Mouse (Mus musculus) liver, embryonic 12.5 days (tissue): Measurements from ENCODE around the gene Hist1h3e. TPM values are rescaled to one million over a fixed set of nuclear protein-coding genes. Genes with fewer than 3 reads are reported as not detected.
"Not testable (repeated sequence)": the region's sequence is repeated elsewhere in the genome, so short reads cannot be mapped to it uniquely, and the experiment has no call there.

Source experiments
- ATAC-seq: fragments of 200-750 bp; cut with Nextera tagmentation; 2 replicates; pipeline ENCODE4 v1.8.0; 2017; ENCODE audit warnings: moderate number of reproducible peaks, mild to moderate bottlenecking, moderate library complexity
- H3K27ac ChIP-seq: fragments of 300-500 bp; sonication (generic); 2 replicates; pipeline ENCODE4 v1.5.1; 2016; ENCODE audit warnings: mild to moderate bottlenecking
- H3K27me3 ChIP-seq: fragments of 300-500 bp; sonication (generic); replicated peaks from 2 replicates; pipeline ENCODE4 v1.6.1; 2016; ENCODE audit warnings: mild to moderate bottlenecking, moderate library complexity
- H3K36me3 ChIP-seq: fragments of 300-500 bp; sonication (generic); 2 replicates; pipeline ENCODE4 v1.6.1; 2016; ENCODE audit warnings: mild to moderate bottlenecking, moderate library complexity
- H3K4me1 ChIP-seq: fragments of 300-500 bp; sonication (generic); 2 replicates; pipeline ENCODE4 v1.6.1; 2016
- H3K4me2 ChIP-seq: fragments of 300-500 bp; sonication (generic); 2 replicates; pipeline ENCODE4 v1.6.1; 2016; ENCODE audit warnings: mild to moderate bottlenecking, moderate library complexity
- H3K4me3 ChIP-seq: fragments of 300-500 bp; sonication (generic); 2 replicates; pipeline ENCODE4 v1.5.1; 2016; ENCODE audit warnings: mild to moderate bottlenecking, moderate library complexity
- H3K9ac ChIP-seq: fragments of 300-500 bp; sonication (generic); 2 replicates; pipeline ENCODE4 v1.6.1; 2016; ENCODE audit warnings: mild to moderate bottlenecking, moderate library complexity
- H3K9me3 ChIP-seq: fragments of 300-500 bp; sonication (generic); replicated peaks from 2 replicates; pipeline ENCODE4 v1.6.1; 2016; ENCODE audit warnings: mild to moderate bottlenecking, moderate library complexity
- WGBS: fragments of 180-500 bp; shearing (Covaris S2); methylation state at CpG from one replicate; pipeline ENCODE4 v1.1.7; 2016; ENCODE audit not compliant: insufficient replicate concordance; 5-methylcytosine and 5-hydroxymethylcytosine counted together
- polyA plus RNA-seq: library from polyadenylated mRNA; unstranded; fragments of >200 nt; fragmentation: Nextera tagmentation; extraction: Ambion mirVana; gene quantifications from 2 replicates; pipeline ENCODE4 v1.2.1, GENCODE M21; 2016

Hist1h3e gene
- polyA plus RNA-seq, 1 experiment from 2014 or later: 6.2 TPM

DNA sequence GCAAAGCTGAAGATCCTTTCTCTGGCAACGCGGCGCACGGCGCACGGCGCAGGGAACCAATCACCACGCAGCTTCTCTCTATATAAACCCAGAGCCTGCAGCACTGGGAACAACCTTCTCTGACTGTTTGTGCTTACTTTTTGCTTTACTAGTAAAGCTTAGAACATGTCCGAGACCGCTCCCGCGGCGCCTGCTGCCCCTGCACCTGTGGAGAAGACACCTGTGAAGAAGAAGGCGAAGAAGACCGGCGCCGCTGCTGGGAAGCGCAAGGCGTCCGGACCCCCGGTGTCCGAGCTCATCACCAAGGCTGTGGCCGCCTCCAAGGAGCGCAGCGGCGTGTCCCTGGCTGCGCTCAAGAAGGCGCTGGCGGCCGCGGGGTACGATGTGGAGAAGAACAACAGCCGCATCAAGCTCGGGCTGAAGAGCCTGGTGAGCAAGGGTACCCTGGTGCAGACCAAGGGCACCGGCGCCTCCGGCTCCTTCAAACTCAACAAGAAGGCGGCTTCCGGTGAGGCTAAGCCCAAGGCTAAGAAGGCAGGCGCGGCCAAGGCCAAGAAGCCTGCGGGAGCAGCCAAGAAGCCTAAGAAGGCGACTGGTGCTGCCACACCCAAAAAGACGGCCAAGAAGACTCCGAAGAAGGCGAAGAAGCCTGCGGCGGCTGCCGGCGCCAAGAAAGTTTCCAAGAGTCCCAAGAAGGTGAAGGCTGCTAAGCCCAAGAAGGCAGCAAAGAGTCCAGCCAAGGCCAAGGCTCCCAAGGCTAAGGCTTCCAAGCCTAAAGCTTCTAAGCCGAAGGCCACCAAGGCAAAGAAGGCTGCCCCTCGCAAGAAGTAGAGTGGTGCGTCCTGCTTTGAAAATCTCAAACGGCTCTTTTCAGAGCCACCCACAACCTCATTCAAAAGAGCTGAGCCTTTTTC, 7.0 kb downstream of the Hist1h3e start:
- Histone ChIP-seq H3K27me3 (no peaks in the 10 kb centered on the region), H3K4me1 (peaks cover 52% of the 10 kb centered on the region), H3K27ac (peak overlapping the region; percentile 99)

DNA sequence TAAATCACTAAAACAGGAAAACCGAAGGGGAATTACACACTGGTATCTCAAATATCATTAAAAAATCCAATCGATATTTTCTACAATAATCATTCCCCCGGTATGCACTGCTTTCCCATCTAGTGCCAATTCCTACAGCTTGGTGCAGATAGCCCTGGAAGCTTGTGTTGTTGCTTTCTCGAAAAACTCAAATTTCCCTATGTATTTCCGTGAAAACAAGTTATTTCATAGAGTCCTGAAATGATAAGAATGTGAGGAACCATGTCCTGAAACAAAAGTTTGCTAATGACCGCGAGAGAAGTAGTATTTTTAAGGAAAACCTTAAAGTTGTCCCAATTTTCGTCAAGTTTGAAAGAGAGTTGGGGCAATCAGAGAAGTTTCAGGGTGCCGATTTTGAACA, 7.8 kb downstream of the Hist1h3e start:
- Histone ChIP-seq H3K36me3 (no peaks in the 10 kb centered on the region), H3K9me3 (no peaks in the 10 kb centered on the region), H3K27me3 (no peaks in the 10 kb centered on the region), H3K4me2 (peak overlapping the region; percentile 79), H3K9ac (peak overlapping the region; percentile 90), H3K27ac (peak overlapping the region; percentile 99), H3K4me3 (peak overlapping the region; percentile 60), H3K4me1 (peaks cover 59% of the 10 kb centered on the region)
- 17% methylated on average over 9 of the region's 9 CpGs for WGBS
- ATAC-seq: no peak

More for the DNA sequence above, 7.0 kb downstream of the Hist1h3e start:
- no peaks in the 10 kb centered on the region for H3K9me3 ChIP-seq
- ATAC-seq: peak; percentile 79
- peak overlapping the region; percentile 79 for H3K4me2 ChIP-seq
- H3K9ac ChIP-seq: peak overlapping the region; percentile 90
- peak overlapping the region; percentile 60 for H3K4me3 ChIP-seq
- no peaks in the 10 kb centered on the region for H3K36me3 ChIP-seq
- 1% methylated on average over 54 of the region's 54 CpGs for WGBS

DNA sequence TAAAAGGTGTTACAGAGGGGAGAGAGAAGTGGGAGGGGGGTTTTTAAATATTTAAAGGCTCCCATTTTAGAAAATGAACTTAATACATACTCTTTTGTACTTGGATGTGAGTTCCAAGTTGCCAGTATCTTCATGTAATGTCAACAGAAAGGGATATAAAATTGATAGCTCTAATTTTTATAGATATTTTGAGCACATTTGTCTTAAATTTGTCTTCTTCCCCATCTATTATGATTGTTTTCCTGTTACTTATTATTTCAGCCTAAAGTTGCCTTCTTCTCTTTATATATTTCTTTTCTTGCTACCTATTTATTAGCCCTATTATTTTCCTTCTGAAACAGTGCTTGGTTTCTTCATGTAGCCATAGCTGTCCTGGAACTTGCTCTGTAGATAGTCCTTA, 9.2 kb downstream of the Hist1h3e start, which contains the start of gene Hist1h1d:
Gene Hist1h1d (plus strand): TSS at position 301 of the 400 bp plus-strand sequence.
- ATAC-seq: no peak
- Histone ChIP-seq H3K36me3 (no peaks in the 10 kb centered on the region), H3K9me3 (no peaks in the 10 kb centered on the region), H3K4me3 (no peak within 1 kb of the TSS), H3K9ac (peak within 1 kb of the TSS; percentile 90), H3K27ac (peak within 1 kb of the TSS; percentile 99), H3K27me3 (no peaks in the 10 kb centered on the region), H3K4me2 (peak within 1 kb of the TSS; percentile 79), H3K4me1 (peaks cover 70% of the 10 kb centered on the region)

DNA sequence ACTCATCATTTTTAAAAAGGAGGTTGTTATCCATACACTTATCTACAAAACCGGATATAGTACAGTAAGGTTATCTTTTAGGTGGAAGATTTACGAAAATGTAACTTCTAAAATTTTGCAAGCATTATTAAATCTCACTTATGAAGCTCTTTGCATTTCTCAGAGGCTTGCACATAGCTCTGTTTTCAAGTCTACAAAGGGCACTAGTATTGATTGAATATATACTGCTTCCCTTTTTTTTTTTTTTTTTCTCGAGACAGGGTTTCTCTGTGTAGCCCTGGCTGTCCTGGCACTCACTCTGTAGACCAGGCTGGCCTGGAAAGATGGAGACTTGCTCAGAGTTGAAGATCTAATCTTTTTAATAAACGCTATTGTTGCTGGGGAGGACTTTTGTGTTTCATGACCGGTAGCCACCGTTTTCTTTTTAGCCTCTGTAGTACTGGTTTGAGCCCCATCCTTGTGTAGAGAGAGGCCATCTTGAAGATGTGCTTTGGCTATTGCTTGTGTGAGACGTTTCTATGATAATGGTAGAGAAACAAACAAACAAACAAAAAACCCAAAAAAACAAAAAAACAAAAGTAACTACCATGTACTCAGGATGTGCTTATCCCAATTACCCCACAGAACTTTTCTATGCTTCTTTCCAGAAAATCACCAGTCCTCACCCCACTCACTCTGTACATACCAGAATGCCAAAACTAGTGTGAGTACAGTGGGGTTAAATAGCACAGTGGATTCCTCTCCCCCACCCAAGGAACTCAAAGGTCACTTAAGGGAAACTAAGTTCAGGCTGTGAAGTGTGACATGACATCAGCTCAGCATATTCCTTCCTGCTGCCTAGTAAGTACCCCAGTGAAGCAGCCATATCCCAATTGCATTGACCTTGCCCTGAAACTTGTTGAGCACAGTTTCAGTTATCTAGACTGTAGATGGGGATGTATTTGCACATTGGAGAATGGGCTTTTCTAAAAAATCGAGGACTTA, 9.9 kb downstream of the Hist1h3e start:
- ATAC-seq: no peak
- Histone ChIP-seq H3K9me3 (no peaks in the 10 kb centered on the region), H3K4me1 (peaks cover 67% of the 10 kb centered on the region), H3K4me2 (peak overlapping the region; percentile 71), H3K27me3 (no peaks in the 10 kb centered on the region), H3K4me3 (peak overlapping the region; percentile 56), H3K9ac (peak overlapping the region; percentile 78), H3K27ac (peak overlapping the region; percentile 99), H3K36me3 (no peaks in the 10 kb centered on the region)
- WGBS: 34% methylated on average over 8 of the region's 8 CpGs

DNA sequence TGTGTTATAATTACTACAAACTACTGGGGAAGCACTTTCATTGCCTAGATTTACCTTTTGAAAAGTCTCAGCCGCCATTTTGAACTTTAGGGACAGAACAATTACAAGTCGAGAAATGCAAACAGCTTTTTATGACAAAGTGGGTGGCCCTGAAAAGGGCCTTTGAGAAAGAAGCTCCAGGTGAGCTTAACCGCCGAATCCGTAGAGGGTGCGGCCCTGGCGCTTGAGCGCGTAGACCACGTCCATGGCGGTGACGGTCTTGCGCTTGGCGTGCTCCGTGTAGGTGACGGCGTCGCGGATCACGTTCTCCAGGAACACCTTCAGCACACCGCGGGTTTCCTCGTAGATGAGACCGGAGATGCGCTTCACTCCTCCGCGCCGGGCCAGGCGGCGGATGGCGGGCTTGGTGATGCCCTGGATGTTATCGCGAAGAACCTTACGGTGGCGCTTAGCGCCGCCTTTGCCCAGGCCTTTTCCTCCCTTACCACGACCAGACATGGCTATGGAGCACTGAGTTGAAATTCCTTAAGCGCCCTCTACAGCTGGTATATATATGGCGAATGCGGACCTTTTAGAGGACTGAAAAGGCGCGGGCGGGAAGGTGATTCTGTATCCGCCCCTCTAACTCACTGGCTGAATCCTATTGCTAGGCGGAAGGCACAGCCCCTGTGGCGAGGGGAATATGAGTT, 10.9 kb downstream of the Hist1h3e start, which contains the start of gene Hist1h4f:
Gene Hist1h4f (minus strand): TSS at position 503 of the 689 bp plus-strand sequence.
- Histone ChIP-seq H3K4me3 (peak within 1 kb of the TSS; percentile 56), H3K9ac (peak within 1 kb of the TSS; percentile 78), H3K4me1 (peaks cover 67% of the 10 kb centered on the region), H3K27ac (peak within 1 kb of the TSS; percentile 99), H3K4me2 (peak within 1 kb of the TSS; percentile 71)
- H3K27me3 ChIP-seq, H3K36me3 ChIP-seq, H3K9me3 ChIP-seq: not testable (repeated sequence)
- peak; percentile 71 for ATAC-seq
- WGBS: under 1% methylated on average over 47 of the region's 47 CpGs

DNA sequence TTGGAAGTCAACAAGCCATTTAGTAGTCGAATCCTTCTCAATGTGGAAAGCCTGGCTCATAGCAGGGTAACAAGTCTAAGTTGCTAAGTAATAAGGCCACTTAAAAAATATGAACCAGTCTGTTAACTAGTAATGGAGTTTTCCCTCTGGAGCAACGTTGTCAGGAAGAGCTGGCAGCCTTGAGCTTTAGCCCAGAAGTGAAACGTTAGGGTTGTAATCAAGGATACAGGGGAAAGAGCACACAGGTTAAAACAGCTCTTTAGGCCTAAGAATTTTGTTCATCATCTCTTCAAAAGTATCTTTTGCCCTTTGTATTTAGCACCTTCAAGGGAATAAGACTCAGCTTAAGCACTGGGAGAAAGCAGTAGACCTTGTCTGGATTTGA, 11.4 kb downstream of the Hist1h3e start:
- Histone ChIP-seq H3K4me3 (peak overlapping the region; percentile 56), H3K4me1 (peaks cover 65% of the 10 kb centered on the region), H3K9me3 (no peaks in the 10 kb centered on the region), H3K27ac (peak overlapping the region; percentile 99), H3K9ac (peak overlapping the region; percentile 78), H3K36me3 (no peaks in the 10 kb centered on the region), H3K27me3 (no peaks in the 10 kb centered on the region), H3K4me2 (peak overlapping the region; percentile 71)
- peak; percentile 1; the same call in 1 of the 2 replicates for ATAC-seq
- WGBS: 4% methylated on average over 3 of the region's 3 CpGs

DNA sequence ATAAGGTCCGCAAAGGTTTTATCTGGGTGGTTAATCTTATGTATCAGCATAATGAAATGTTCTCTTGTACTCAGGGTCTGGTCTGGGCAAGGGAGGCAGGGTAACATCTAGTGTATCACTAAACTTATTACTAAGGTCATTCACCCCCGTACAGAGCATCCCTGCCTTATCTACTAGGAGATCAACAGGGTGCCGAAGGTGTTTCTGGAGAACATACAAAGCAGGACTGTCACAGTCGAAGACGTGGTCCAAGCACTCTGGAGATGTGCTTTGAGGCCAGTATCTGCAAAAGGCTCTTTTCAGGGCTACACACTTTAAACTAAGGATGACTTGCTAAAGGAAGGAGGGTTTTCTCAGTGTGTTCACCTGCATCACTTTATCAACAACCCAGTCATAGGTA, 15.5 kb downstream of the Hist1h3e start:
- ATAC-seq: no peak
- 69% methylated on average over 5 of the region's 5 CpGs for WGBS

DNA sequence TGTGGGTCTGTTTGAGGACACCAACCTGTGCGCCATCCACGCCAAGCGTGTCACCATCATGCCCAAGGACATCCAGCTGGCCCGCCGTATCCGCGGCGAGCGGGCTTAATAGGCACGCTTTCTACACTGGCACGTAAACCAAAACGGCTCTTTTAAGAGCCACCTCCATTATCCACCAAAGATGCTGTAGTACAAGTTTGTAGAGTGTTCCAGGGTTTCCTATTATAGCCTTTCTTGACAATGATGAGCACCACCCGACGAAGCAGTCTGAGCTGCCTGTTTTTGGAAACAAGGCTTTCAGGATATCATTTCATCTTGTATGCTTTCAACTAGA, 17.4 kb downstream of the Hist1h3e start:
- peak overlapping the region; percentile 76 for H3K4me2 ChIP-seq
- peaks cover 34% of the 10 kb centered on the region for H3K4me1 ChIP-seq
- peak overlapping the region; percentile 73 for H3K9ac ChIP-seq
- peak overlapping the region; percentile 54 for H3K4me3 ChIP-seq
- WGBS: 0% methylated on average over 11 of the region's 14 CpGs
- ATAC-seq, H3K9me3 ChIP-seq, H3K36me3 ChIP-seq, H3K27me3 ChIP-seq: not testable (repeated sequence)
- H3K27ac ChIP-seq: peak overlapping the region; percentile 98

More for the DNA sequence above, 15.5 kb downstream of the Hist1h3e start:
- Histone ChIP-seq H3K9me3 (no peaks in the 10 kb centered on the region), H3K27me3 (no peaks in the 10 kb centered on the region), H3K27ac (peak overlapping the region; percentile 80), H3K4me1 (peaks cover 36% of the 10 kb centered on the region), H3K36me3 (no peaks in the 10 kb centered on the region), H3K9ac (peak overlapping the region; percentile 7), H3K4me3 (no peak overlapping the region), H3K4me2 (peak overlapping the region; percentile 53; the same call in 1 of the 2 replicates)

DNA sequence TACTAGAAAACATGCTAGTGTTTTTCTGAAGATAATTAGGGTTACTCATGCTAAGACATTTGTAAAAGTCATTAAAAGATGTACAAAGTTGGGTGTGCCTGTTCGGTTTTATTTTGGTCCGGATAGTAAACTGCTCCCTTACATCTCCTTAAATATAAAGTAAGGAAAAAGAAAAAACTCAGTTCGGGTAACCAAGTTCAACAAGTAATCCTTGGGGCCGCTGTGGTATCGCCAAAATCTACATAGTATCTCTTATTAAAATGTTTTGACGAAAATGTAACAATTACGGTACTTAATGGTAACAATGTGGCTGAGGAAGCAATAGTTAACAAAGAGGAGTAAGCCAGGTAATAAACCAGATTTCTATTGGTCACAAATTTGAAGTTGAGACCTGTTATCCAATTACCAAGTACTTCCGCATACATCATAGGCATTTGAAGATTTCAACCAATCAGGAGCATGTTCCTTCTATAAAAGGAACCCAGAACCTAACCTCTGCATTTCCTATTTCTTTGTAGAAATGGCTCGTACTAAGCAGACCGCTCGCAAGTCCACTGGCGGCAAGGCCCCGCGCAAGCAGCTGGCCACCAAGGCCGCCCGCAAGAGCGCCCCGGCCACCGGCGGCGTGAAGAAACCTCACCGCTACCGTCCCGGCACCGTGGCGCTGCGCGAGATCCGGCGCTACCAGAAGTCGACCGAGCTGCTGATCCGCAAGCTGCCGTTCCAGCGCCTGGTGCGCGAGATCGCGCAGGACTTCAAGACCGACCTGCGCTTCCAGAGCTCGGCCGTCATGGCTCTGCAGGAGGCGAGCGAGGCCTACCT, 18.0 kb downstream of the Hist1h3e start, which contains the start of gene Hist1h3f:
Gene Hist1h3f (plus strand): TSS at position 88 of the 822 bp plus-strand sequence.
- WGBS: under 1% methylated on average over 32 of the region's 45 CpGs
- peak within 1 kb of the TSS; percentile 98 for H3K27ac ChIP-seq
- H3K4me2 ChIP-seq: peak within 1 kb of the TSS; percentile 76
- no peaks in the 10 kb centered on the region for H3K27me3 ChIP-seq
- peak within 1 kb of the TSS; percentile 62 for H3K4me3 ChIP-seq
- peak; percentile 78 for ATAC-seq
- H3K9me3 ChIP-seq: no peaks in the 10 kb centered on the region
- H3K4me1 ChIP-seq: peaks cover 28% of the 10 kb centered on the region
- no peaks in the 10 kb centered on the region for H3K36me3 ChIP-seq
- peak within 1 kb of the TSS; percentile 84 for H3K9ac ChIP-seq

DNA sequence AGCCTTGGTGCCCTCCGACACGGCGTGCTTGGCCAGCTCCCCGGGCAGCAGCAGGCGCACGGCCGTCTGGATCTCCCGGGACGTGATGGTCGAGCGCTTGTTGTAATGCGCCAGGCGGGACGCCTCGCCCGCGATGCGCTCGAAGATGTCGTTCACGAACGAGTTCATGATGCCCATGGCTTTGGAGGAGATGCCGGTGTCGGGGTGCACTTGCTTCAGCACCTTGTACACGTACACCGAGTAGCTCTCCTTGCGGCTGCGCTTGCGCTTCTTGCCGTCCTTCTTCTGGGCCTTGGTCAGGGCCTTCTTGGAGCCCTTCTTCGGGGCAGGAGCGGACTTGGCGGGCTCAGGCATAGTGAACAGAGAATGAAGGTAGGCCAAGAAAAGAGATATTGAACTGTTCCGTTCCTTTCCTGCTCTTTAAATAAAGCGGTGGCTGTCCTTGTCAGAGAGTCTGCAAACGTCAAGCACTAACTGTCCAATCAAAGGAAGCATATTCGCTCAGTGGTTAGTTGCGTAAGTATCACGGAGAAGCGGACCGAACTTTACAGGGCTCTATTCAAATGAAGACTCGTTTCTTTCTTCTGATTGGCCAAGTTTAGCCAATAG, 19.1 kb downstream of the Hist1h3e start, which contains the start of gene Hist1h2bh:
Gene Hist1h2bh (minus strand): TSS at position 394 of the 609 bp plus-strand sequence.
- Histone ChIP-seq H3K4me3 (peak within 1 kb of the TSS; percentile 62), H3K9ac (peak within 1 kb of the TSS; percentile 84), H3K4me2 (peak within 1 kb of the TSS; percentile 76), H3K4me1 (peaks cover 25% of the 10 kb centered on the region), H3K27ac (peak within 1 kb of the TSS; percentile 98)
- H3K27me3 ChIP-seq, H3K36me3 ChIP-seq, H3K9me3 ChIP-seq: not testable (repeated sequence)
- WGBS: under 1% methylated on average over 28 of the region's 42 CpGs
- ATAC-seq: peak; percentile 90
